Mouse (Mus musculus) lung, embryonic 16.5 days (tissue): ENCODE results near the gene Gm4969. TPM values are rescaled to one million over a fixed set of nuclear protein-coding genes. Genes with fewer than 3 reads are reported as not detected.

Experiments
- ATAC-seq: fragments of 200-750 bp; cut with Nextera tagmentation; 2 replicates; pipeline ENCODE4 v1.8.0; 2017; ENCODE audit warnings: low read depth, mild to moderate bottlenecking, moderate library complexity
- H3K27ac ChIP-seq: fragments of 300-500 bp; sonication (generic); 2 replicates; pipeline ENCODE4 v1.5.1; 2014; ENCODE audit warnings: mild to moderate bottlenecking, control low read depth, low read length
- H3K27me3 ChIP-seq: fragments of 300-500 bp; sonication (generic); 2 replicates; pipeline ENCODE4 v1.6.1; 2014; ENCODE audit warnings: low read depth, low read length, mixed read lengths; ENCODE audit not compliant: control insufficient read depth, insufficient read depth
- H3K36me3 ChIP-seq: fragments of 300-500 bp; sonication (generic); 2 replicates; pipeline ENCODE4 v1.6.1; 2014; ENCODE audit warnings: low read length; ENCODE audit not compliant: control insufficient read depth, insufficient read depth
- H3K4me1 ChIP-seq: fragments of 300-500 bp; sonication (generic); replicated peaks from 2 replicates; pipeline ENCODE4 v1.6.1; 2014; ENCODE audit warnings: low read length, mixed read lengths; ENCODE audit not compliant: control insufficient read depth, insufficient read depth
- H3K4me2 ChIP-seq: fragments of 300-500 bp; sonication (generic); 2 replicates; pipeline ENCODE4 v1.6.1; 2014; ENCODE audit warnings: low read depth, low read length, control low read depth
- H3K4me3 ChIP-seq: fragments of 300-500 bp; sonication (generic); 2 replicates; pipeline ENCODE4 v1.5.1; 2014; ENCODE audit warnings: mild to moderate bottlenecking, low read length, control low read depth
- H3K9ac ChIP-seq: fragments of 300-500 bp; sonication (generic); 2 replicates; pipeline ENCODE4 v1.6.1; 2014; ENCODE audit warnings: low read length, control low read depth
- H3K9me3 ChIP-seq: fragments of 300-500 bp; sonication (generic); 2 replicates; pipeline ENCODE4 v1.6.1; 2016; ENCODE audit warnings: low read length; ENCODE audit not compliant: control insufficient read depth
- WGBS: fragments of 180-500 bp; shearing (Covaris S2); extraction: QIAGEN DNeasy Blood & Tissue Kit; methylation state at CpG from one replicate; pipeline ENCODE4 v1.1.7; 2014; 5-methylcytosine and 5-hydroxymethylcytosine counted together
- polyA plus RNA-seq: library from polyadenylated mRNA; unstranded; fragments of >200 nt; fragmentation: Nextera tagmentation; extraction: Ambion mirVana; gene quantifications from 2 replicates; pipeline ENCODE4 v1.2.1, GENCODE M21; 2015

Gm4969 gene
- polyA plus RNA-seq, 1 experiment from 2014 or later: 2.2 TPM

GRCm38 (mm10) chr7:19093174-19093521 is 25.0 kb downstream of the Gm4969 start:
- H3K4me2 ChIP-seq: peak overlapping the region; percentile 91
- H3K27me3 ChIP-seq: no peaks in the 10 kb centered on the region
- H3K36me3 ChIP-seq: 0 out of 2 replicates have a peak, but pooled peaks cover 2% of the 10 kb centered on the region
- peak overlapping the region; percentile 62 for H3K9ac ChIP-seq
- H3K9me3 ChIP-seq: no peaks in the 10 kb centered on the region
- peaks cover 27% of the 10 kb centered on the region for H3K4me1 ChIP-seq
- WGBS: under 1% methylated on average over 10 of the region's 15 CpGs
- H3K4me3 ChIP-seq: peak overlapping the region; percentile 67
- peak overlapping the region; percentile 99 for H3K27ac ChIP-seq
- ATAC-seq: peak; percentile 62

- 0 out of 2 replicates have a peak, but pooled peaks cover 2% of the 10 kb centered on the region for H3K36me3 ChIP-seq
- no peaks in the 10 kb centered on the region for H3K9me3 ChIP-seq
- peak overlapping the region; percentile 99 for H3K27ac ChIP-seq
- H3K4me1 ChIP-seq: peaks cover 27% of the 10 kb centered on the region
- peak overlapping the region; percentile 91 for H3K4me2 ChIP-seq
- ATAC-seq: peak; percentile 41
- 8% methylated on average over 38 of the region's 38 CpGs for WGBS
- H3K27me3 ChIP-seq: no peaks in the 10 kb centered on the region
- peak overlapping the region; percentile 67 for H3K4me3 ChIP-seq
- peak overlapping the region; percentile 62 for H3K9ac ChIP-seq
Observed at GRCm38 (mm10) chr7:19092381-19093173, 25.6 kb downstream of the Gm4969 start.

DNA sequence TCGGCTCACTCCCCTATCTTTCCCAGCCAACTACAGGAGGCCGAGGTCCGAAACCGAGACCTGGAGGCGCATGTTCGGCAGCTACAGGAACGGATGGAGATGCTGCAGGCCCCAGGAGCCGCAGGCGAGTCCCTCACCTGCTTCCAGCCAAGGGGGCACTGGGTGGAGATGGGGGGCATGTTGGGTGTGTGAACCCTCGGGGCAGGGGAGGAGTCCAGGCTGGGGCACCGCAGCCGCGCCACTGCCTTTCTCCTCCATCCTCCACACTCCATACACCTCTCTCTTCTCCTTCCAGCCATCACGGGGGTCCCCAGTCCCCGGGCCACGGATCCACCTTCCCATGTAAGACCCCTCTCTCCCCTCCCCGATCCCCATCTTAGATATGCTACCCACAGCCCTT is 26.3 kb downstream of the Gm4969 start:
- WGBS: 53% methylated on average over 17 of the region's 17 CpGs
- peak overlapping the region; percentile 99 for H3K27ac ChIP-seq

GRCm38 (mm10) chr7:19088813-19089212 is 29.4 kb downstream of the Gm4969 start:
- 47% methylated on average over 10 of the region's 10 CpGs for WGBS
- peaks cover 40% of the 10 kb centered on the region for H3K4me1 ChIP-seq
- H3K36me3 ChIP-seq: 0 out of 2 replicates have a peak, but pooled peaks cover 2% of the 10 kb centered on the region

More for the DNA sequence above, 26.3 kb downstream of the Gm4969 start:
- Histone ChIP-seq H3K9ac (peak overlapping the region; percentile 62), H3K4me1 (peaks cover 27% of the 10 kb centered on the region), H3K9me3 (no peaks in the 10 kb centered on the region), H3K36me3 (0 out of 2 replicates have a peak, but pooled peaks cover 2% of the 10 kb centered on the region), H3K4me2 (peak overlapping the region; percentile 91), H3K27me3 (no peaks in the 10 kb centered on the region), H3K4me3 (no peak overlapping the region)
- no peak for ATAC-seq

GRCm38 (mm10) chr7:19086760-19087159 is 31.4 kb downstream of the Gm4969 start:
- Histone ChIP-seq H3K27me3 (no peaks in the 10 kb centered on the region), H3K4me2 (no peak overlapping the region), H3K36me3 (peaks cover 13% of the 10 kb centered on the region), H3K4me3 (no peak overlapping the region), H3K4me1 (peaks cover 44% of the 10 kb centered on the region), H3K27ac (no peak overlapping the region), H3K9me3 (no peaks in the 10 kb centered on the region), H3K9ac (no peak overlapping the region)
- ATAC-seq: no peak
- 81% methylated on average over 18 of the region's 18 CpGs for WGBS

More at GRCm38 (mm10) chr7:19088813-19089212, 29.4 kb downstream of the Gm4969 start:
- no peak overlapping the region for H3K9ac ChIP-seq
- H3K9me3 ChIP-seq: no peaks in the 10 kb centered on the region
- ATAC-seq: no peak
- H3K4me3 ChIP-seq: no peak overlapping the region
- H3K27ac ChIP-seq: no peak overlapping the region
- H3K27me3 ChIP-seq: no peaks in the 10 kb centered on the region
- no peak overlapping the region for H3K4me2 ChIP-seq

- H3K4me3 ChIP-seq: 0 out of 2 replicates have a peak overlapping the region, but pooled peaks have one; percentile 3
- ATAC-seq: peak; percentile 57
- peak overlapping the region; percentile 49 for H3K4me2 ChIP-seq
- H3K9me3 ChIP-seq: no peaks in the 10 kb centered on the region
- H3K9ac ChIP-seq: no peak overlapping the region
- H3K36me3 ChIP-seq: peaks cover 19% of the 10 kb centered on the region
- peaks cover 44% of the 10 kb centered on the region for H3K4me1 ChIP-seq
- no peaks in the 10 kb centered on the region for H3K27me3 ChIP-seq
- 8% methylated on average over 14 of the region's 14 CpGs for WGBS
- H3K27ac ChIP-seq: no peak overlapping the region
Observed at GRCm38 (mm10) chr7:19086042-19086441, 32.1 kb downstream of the Gm4969 start.

GRCm38 (mm10) chr7:19085495-19085894 is 32.7 kb downstream of the Gm4969 start:
- peak overlapping the region; percentile 3; the same call in 1 of the 2 replicates for H3K4me3 ChIP-seq
- peak overlapping the region; percentile 4 for H3K27ac ChIP-seq
- ATAC-seq: no peak
- H3K4me1 ChIP-seq: peaks cover 44% of the 10 kb centered on the region
- no peaks in the 10 kb centered on the region for H3K27me3 ChIP-seq
- peak overlapping the region; percentile 49 for H3K4me2 ChIP-seq
- H3K9ac ChIP-seq: peak overlapping the region; percentile 12
- H3K9me3 ChIP-seq: no peaks in the 10 kb centered on the region
- H3K36me3 ChIP-seq: peaks cover 24% of the 10 kb centered on the region
- WGBS: 14% methylated on average over 6 of the region's 6 CpGs

DNA sequence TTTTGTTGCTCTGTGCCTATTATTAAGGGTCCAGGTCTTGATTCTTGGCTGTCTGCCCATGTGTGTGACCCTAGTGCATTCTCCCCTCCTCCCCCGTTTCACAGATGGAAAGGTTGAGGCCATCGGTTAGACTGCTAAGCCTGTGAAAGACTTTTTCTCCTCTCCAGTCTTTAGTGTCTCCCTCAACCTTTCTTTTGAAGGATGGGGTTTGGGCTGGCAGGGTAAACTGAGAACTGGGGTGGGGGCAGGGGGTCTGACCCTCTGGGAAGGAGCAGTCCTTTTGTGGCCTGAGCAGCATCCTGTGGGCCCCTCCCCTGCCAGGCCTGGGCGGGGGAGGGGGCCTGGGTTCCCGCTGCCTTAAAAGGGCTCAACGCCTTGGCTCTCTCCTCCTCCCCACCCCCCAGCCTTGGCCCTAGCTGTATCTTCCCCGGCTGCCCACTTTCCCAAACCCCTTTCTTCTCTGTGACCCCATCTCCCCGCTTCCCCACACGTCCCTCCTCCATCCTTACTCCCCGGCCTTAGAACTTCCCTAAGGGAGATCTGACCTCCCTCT is 33.2 kb downstream of the Gm4969 start:
- peak overlapping the region; percentile 69 for H3K9ac ChIP-seq
- H3K4me2 ChIP-seq: peak overlapping the region; percentile 49
- 21% methylated on average over 9 of the region's 9 CpGs for WGBS
- peak overlapping the region; percentile 45 for H3K4me3 ChIP-seq
- H3K27me3 ChIP-seq: no peaks in the 10 kb centered on the region
- no peaks in the 10 kb centered on the region for H3K9me3 ChIP-seq
- H3K36me3 ChIP-seq: peaks cover 28% of the 10 kb centered on the region
- H3K4me1 ChIP-seq: peaks cover 44% of the 10 kb centered on the region
- no peak for ATAC-seq
- H3K27ac ChIP-seq: peak overlapping the region; percentile 24; the same call in 1 of the 2 replicates

- Histone ChIP-seq H3K9me3 (no peaks in the 10 kb centered on the region), H3K27ac (peak overlapping the region; percentile 55), H3K27me3 (no peaks in the 10 kb centered on the region), H3K4me3 (peak overlapping the region; percentile 45), H3K9ac (peak overlapping the region; percentile 69), H3K4me1 (peaks cover 44% of the 10 kb centered on the region), H3K36me3 (peaks cover 32% of the 10 kb centered on the region), H3K4me2 (peak overlapping the region; percentile 49)
- 63% methylated on average over 6 of the region's 6 CpGs for WGBS
- ATAC-seq: no peak
Observed at GRCm38 (mm10) chr7:19084277-19084771, 33.8 kb downstream of the Gm4969 start.
